Mouse (Mus musculus) intestine, embryonic 15.5 days (tissue): ENCODE results near the gene Rhot2. TPM values are rescaled to one million over a fixed set of nuclear protein-coding genes. Genes with fewer than 3 reads are reported as not detected.
"Not testable (repeated sequence)": the region's sequence is repeated elsewhere in the genome, so short reads cannot be mapped to it uniquely, and the experiment has no call there.

Experiments
- ATAC-seq: fragments of 200-750 bp; cut with Nextera tagmentation; 2 replicates; pipeline ENCODE4 v1.8.0; 2017; ENCODE audit warnings: moderate TSS enrichment, moderate library complexity
- H3K27ac ChIP-seq: fragments of 300-500 bp; sonication (generic); 2 replicates; pipeline ENCODE4 v1.5.1; 2015; ENCODE audit warnings: mild to moderate bottlenecking, inconsistent platforms
- H3K27me3 ChIP-seq: fragments of 300-500 bp; sonication (generic); replicated peaks from 2 replicates; pipeline ENCODE4 v1.6.1; 2015; ENCODE audit warnings: inconsistent platforms
- H3K36me3 ChIP-seq: fragments of 300-500 bp; sonication (generic); 2 replicates; pipeline ENCODE4 v1.6.1; 2015; ENCODE audit warnings: inconsistent platforms
- H3K4me1 ChIP-seq: fragments of 300-500 bp; sonication (generic); replicated peaks from 2 replicates; pipeline ENCODE4 v1.6.1; 2015; ENCODE audit warnings: inconsistent platforms
- H3K4me2 ChIP-seq: fragments of 300-500 bp; sonication (generic); replicated peaks from 2 replicates; pipeline ENCODE4 v1.6.1; 2015; ENCODE audit warnings: mild to moderate bottlenecking, inconsistent platforms
- H3K4me3 ChIP-seq: fragments of 300-500 bp; sonication (generic); replicated peaks from 2 replicates; pipeline ENCODE4 v1.5.1; 2015; ENCODE audit warnings: inconsistent platforms
- H3K9ac ChIP-seq: fragments of 300-500 bp; sonication (generic); 2 replicates; pipeline ENCODE4 v1.6.1; 2015; ENCODE audit warnings: inconsistent platforms
- H3K9me3 ChIP-seq: fragments of 300-500 bp; sonication (generic); 2 replicates; pipeline ENCODE4 v1.6.1; 2016; ENCODE audit warnings: inconsistent platforms
- WGBS: fragments of 180-500 bp; shearing (Covaris S2); methylation state at CpG from one replicate; pipeline ENCODE4 v1.1.7; 2015; 5-methylcytosine and 5-hydroxymethylcytosine counted together
- polyA plus RNA-seq: library from polyadenylated mRNA; unstranded; fragments of >200 nt; fragmentation: Nextera tagmentation; extraction: Ambion mirVana; gene quantifications from 2 replicates; pipeline ENCODE4 v1.2.1, GENCODE M21; 2015

Rhot2 gene
- polyA plus RNA-seq, 1 experiment from 2014 or later, result 19.2 TPM

GRCm38 (mm10) chr17:25817662-25818061 lies 27.0 kb downstream of the Rhot2 start:
- ATAC-seq, result no peak
- Histone ChIP-seq H3K4me1 (0 out of 2 replicates have a peak, but pooled peaks cover 11% of the 10 kb centered on the region), H3K9me3 (no peaks in the 10 kb centered on the region), H3K27ac (no peak overlapping the region), H3K4me2 (no peak overlapping the region), H3K36me3 (no peaks in the 10 kb centered on the region), H3K4me3 (no peak overlapping the region), H3K27me3 (peaks cover 43% of the 10 kb centered on the region), H3K9ac (no peak overlapping the region)
- 81% methylated on average over 11 of the region's 11 CpGs for WGBS

GRCm38 (mm10) chr17:25813471-25813870 lies 31.2 kb downstream of the Rhot2 start:
- Histone ChIP-seq H3K4me2 (0 out of 2 replicates have a peak overlapping the region, but pooled peaks have one; percentile 11), H3K27ac (no peak overlapping the region), H3K4me1 (peaks cover 16% of the 10 kb centered on the region), H3K9me3 (no peaks in the 10 kb centered on the region; the same call in 1 of the 2 replicates), H3K4me3 (no peak overlapping the region), H3K36me3 (no peaks in the 10 kb centered on the region), H3K27me3 (peaks cover 54% of the 10 kb centered on the region), H3K9ac (no peak overlapping the region)
- ATAC-seq, result peak; percentile 36; the same call in 1 of the 2 replicates
- WGBS, result 2% methylated on average over 20 of the region's 20 CpGs

- peaks cover 16% of the 10 kb centered on the region for H3K4me1 ChIP-seq
- H3K4me2 ChIP-seq, result no peak overlapping the region
- H3K27ac ChIP-seq, result no peak overlapping the region
- H3K27me3 ChIP-seq, result peaks cover 39% of the 10 kb centered on the region
- 70% methylated on average over 4 of the region's 4 CpGs for WGBS
- no peak for ATAC-seq
- H3K4me3 ChIP-seq, result no peak overlapping the region
- no peaks in the 10 kb centered on the region; the same call in 1 of the 2 replicates for H3K9me3 ChIP-seq
- no peak overlapping the region for H3K9ac ChIP-seq
- H3K36me3 ChIP-seq, result no peaks in the 10 kb centered on the region
Measured at GRCm38 (mm10) chr17:25810890-25811289, 33.8 kb downstream of the Rhot2 start.

- WGBS, result 12% methylated on average over 25 of the region's 25 CpGs
- peaks cover 39% of the 10 kb centered on the region for H3K27me3 ChIP-seq
Measured at GRCm38 (mm10) chr17:25809606-25810340, 34.9 kb downstream of the Rhot2 start.

GRCm38 (mm10) chr17:25808789-25809605 lies 35.7 kb downstream of the Rhot2 start, which contains the start of gene Fbxl16:
Fbxl16 (plus strand) TSS chr17:25809085.
- Histone ChIP-seq H3K4me3 (peak within 1 kb of the TSS; percentile 66), H3K4me1 (peaks cover 16% of the 10 kb centered on the region), H3K9me3 (no peaks in the 10 kb centered on the region; the same call in 1 of the 2 replicates), H3K9ac (peak within 1 kb of the TSS; percentile 54), H3K36me3 (no peaks in the 10 kb centered on the region), H3K27me3 (peaks cover 39% of the 10 kb centered on the region), H3K27ac (peak within 1 kb of the TSS; percentile 56), H3K4me2 (peak within 1 kb of the TSS; percentile 99)
- ATAC-seq, result peak; percentile 90
- WGBS, result under 1% methylated on average over 85 of the region's 100 CpGs

More at GRCm38 (mm10) chr17:25809606-25810340, 34.9 kb downstream of the Rhot2 start:
- H3K36me3 ChIP-seq, result no peaks in the 10 kb centered on the region
- H3K9me3 ChIP-seq, result no peaks in the 10 kb centered on the region; the same call in 1 of the 2 replicates
- peaks cover 16% of the 10 kb centered on the region for H3K4me1 ChIP-seq
- H3K4me2 ChIP-seq, result peak overlapping the region; percentile 99
- H3K27ac ChIP-seq, result peak overlapping the region; percentile 56; the same call in 1 of the 2 replicates
- H3K9ac ChIP-seq, result peak overlapping the region; percentile 54
- H3K4me3 ChIP-seq, result peak overlapping the region; percentile 66
- ATAC-seq, result no peak; the same call in 1 of the 2 replicates

- Histone ChIP-seq H3K27ac (no peak overlapping the region), H3K27me3 (peaks cover 36% of the 10 kb centered on the region), H3K4me1 (peaks cover 12% of the 10 kb centered on the region), H3K4me3 (no peak overlapping the region), H3K4me2 (peak overlapping the region; percentile 99), H3K9ac (no peak overlapping the region), H3K36me3 (no peaks in the 10 kb centered on the region), H3K9me3 (no peaks in the 10 kb centered on the region; the same call in 1 of the 2 replicates)
- WGBS, result 45% methylated on average over 5 of the region's 5 CpGs
- ATAC-seq, result no peak
Measured at GRCm38 (mm10) chr17:25808028-25808427, 36.6 kb downstream of the Rhot2 start.

- H3K9me3 ChIP-seq, H3K9ac ChIP-seq, H3K4me3 ChIP-seq, H3K4me1 ChIP-seq, H3K27ac ChIP-seq, ATAC-seq, H3K4me2 ChIP-seq, H3K36me3 ChIP-seq: not testable (repeated sequence)
- WGBS, result 49% methylated on average over 2 of the region's 2 CpGs
- peaks cover 31% of the 10 kb centered on the region for H3K27me3 ChIP-seq
Measured at GRCm38 (mm10) chr17:25807452-25807851, 37.2 kb downstream of the Rhot2 start.

GRCm38 (mm10) chr17:25806507-25806906 lies 38.1 kb downstream of the Rhot2 start:
- peaks cover 26% of the 10 kb centered on the region for H3K27me3 ChIP-seq
- 71% methylated on average over 4 of the region's 4 CpGs for WGBS
- ATAC-seq, result peak; percentile 42; the same call in 1 of the 2 replicates

GRCm38 (mm10) chr17:25802825-25803517 lies 41.7 kb downstream of the Rhot2 start:
- H3K9ac ChIP-seq, result no peak overlapping the region
- WGBS, result 12% methylated on average over 10 of the region's 10 CpGs
- no peak overlapping the region for H3K4me3 ChIP-seq
- no peaks in the 10 kb centered on the region for H3K36me3 ChIP-seq
- peak; percentile 73 for ATAC-seq
- no peak overlapping the region for H3K4me2 ChIP-seq
- no peak overlapping the region for H3K27ac ChIP-seq
- H3K27me3 ChIP-seq, result peaks cover 7% of the 10 kb centered on the region; the same call in 1 of the 2 replicates
- no peaks in the 10 kb centered on the region for H3K9me3 ChIP-seq
- H3K4me1 ChIP-seq, result no peaks in the 10 kb centered on the region

More at GRCm38 (mm10) chr17:25806507-25806906, 38.1 kb downstream of the Rhot2 start:
- no peaks in the 10 kb centered on the region for H3K36me3 ChIP-seq
- H3K27ac ChIP-seq, result no peak overlapping the region
- H3K4me3 ChIP-seq, result no peak overlapping the region
- H3K4me2 ChIP-seq, result no peak overlapping the region
- H3K9me3 ChIP-seq, result no peaks in the 10 kb centered on the region; the same call in 1 of the 2 replicates
- H3K9ac ChIP-seq, result no peak overlapping the region
- peaks cover 10% of the 10 kb centered on the region for H3K4me1 ChIP-seq

- no peaks in the 10 kb centered on the region for H3K9me3 ChIP-seq
- H3K9ac ChIP-seq, result no peak overlapping the region
- no peaks in the 10 kb centered on the region for H3K36me3 ChIP-seq
- peaks cover 10% of the 10 kb centered on the region for H3K4me1 ChIP-seq
- no peak overlapping the region for H3K27ac ChIP-seq
- peaks cover 5% of the 10 kb centered on the region; the same call in 1 of the 2 replicates for H3K27me3 ChIP-seq
- no peak for ATAC-seq
- H3K4me3 ChIP-seq, result no peak overlapping the region
- 6% methylated on average over 6 of the region's 6 CpGs for WGBS
- H3K4me2 ChIP-seq, result no peak overlapping the region
Measured at GRCm38 (mm10) chr17:25801029-25801428, 43.6 kb downstream of the Rhot2 start.

GRCm38 (mm10) chr17:25796951-25797369 lies 47.7 kb downstream of the Rhot2 start, which contains the start of gene Metrn:
Metrn (minus strand) TSS chr17:25797136.
- Histone ChIP-seq H3K36me3 (no peaks in the 10 kb centered on the region; the same call in 1 of the 2 replicates), H3K27me3 (0 out of 2 replicates have a peak, but pooled peaks cover 5% of the 10 kb centered on the region), H3K9me3 (no peaks in the 10 kb centered on the region), H3K4me3 (peak within 1 kb of the TSS; percentile 91), H3K27ac (peak within 1 kb of the TSS; percentile 56), H3K9ac (peak within 1 kb of the TSS; percentile 78), H3K4me2 (peak within 1 kb of the TSS; percentile 96), H3K4me1 (peaks cover 37% of the 10 kb centered on the region)
- WGBS, result under 1% methylated on average over 35 of the region's 35 CpGs
- peak; percentile 88 for ATAC-seq
